Mouse (Mus musculus): ENCODE data around the gene Pdss2. TPM values are rescaled to one million over a fixed set of nuclear protein-coding genes. Genes with fewer than 3 reads are reported as not detected.
"Not testable (repeated sequence)": the region's sequence is repeated elsewhere in the genome, so short reads cannot be mapped to it uniquely, and the experiment has no call there.

The Pdss2 gene
- total RNA-seq, 2 experiments from 2014 or later = 17.9 to 20.5 TPM

- no peak for DNase-seq (ENCODE audit: low spot score in 2 of 2)
Observed at GRCm38 (mm10) chr10:43235758-43236669, 14.7 kb downstream of the Pdss2 start.

DNA sequence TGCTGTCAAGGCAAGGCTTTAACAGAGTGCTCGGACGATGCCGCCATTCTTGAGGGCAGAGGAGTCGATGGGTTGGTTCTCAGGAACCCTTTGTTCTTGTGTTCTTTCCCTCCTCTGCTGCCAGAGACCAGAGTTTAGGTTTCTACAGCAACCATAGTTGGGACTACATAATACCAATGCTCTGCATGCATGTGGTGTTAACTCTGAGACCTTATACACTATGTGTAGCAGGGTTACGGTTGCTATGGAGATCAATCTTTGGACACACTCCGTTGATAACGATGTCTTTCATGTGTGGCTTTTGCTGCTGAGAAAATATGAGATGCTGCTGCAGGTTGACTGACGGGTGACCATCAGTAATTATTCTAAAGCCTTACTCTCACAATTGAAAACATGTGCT, 20.9 kb downstream of the Pdss2 start:
- DNase-seq (ENCODE audit: low spot score in 2 of 2) = no peak

- DNase-seq (ENCODE audit: low spot score in 2 of 2) = no peak
Observed at GRCm38 (mm10) chr10:43244262-43244806, 23.0 kb downstream of the Pdss2 start.

DNA sequence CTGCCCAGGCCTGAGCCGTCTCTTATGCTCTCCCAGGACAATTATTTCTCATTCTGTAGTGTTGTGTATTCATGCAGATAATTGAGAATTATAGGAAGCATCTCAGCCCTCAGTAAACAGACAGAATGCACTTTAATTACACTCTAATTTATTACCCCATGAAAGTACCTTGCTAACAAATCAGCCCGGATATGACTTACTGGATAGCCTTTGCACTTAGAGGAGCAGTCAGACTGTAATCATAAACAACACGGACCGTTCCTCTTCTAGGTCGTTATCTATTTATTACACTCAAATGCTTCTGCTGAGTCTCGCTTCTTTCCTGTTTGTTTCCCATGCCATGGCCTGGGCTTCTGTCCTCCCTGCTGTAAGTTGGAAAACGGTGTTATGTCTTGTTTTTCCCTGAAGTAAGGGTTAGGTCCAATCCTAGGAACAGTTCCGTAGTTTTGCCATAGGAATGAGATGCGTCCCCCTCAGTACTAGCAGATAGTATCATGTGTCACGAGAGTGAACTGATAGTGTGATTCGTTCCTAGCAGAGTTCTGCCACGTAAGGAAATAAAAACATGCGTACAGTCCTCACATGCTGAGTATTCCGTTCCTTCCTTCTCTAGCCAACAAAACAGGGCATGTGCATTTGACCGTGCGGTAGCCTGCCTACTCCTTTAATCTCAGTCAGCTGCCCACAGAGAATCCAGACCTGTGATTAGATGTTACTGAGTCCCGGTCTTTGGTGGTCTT, 24.3 kb downstream of the Pdss2 start:
- DNase-seq (ENCODE audit: low spot score in 2 of 2) = no peak

DNA sequence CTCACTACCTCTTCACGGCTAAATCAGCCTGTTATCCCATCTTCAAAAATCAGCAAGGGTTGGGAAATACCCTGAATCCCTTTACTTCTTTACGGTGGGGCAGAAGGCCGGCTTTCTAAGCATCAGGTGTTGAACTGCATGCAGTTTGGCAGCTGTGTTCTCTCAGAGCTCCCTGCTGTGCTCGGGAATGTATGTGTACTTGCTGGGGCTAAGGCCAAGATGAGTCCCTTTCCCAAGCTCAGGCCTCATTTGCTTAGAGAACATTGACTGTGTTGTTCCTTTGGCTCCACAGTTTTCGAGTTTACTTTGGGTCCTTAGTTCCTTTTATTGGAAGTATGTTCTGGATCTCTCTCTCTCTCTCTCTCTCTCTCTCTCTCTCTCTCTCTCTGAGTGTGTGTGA, 26.7 kb downstream of the Pdss2 start:
- DNase-seq (ENCODE audit: low spot score in 2 of 2) = no peak

DNA sequence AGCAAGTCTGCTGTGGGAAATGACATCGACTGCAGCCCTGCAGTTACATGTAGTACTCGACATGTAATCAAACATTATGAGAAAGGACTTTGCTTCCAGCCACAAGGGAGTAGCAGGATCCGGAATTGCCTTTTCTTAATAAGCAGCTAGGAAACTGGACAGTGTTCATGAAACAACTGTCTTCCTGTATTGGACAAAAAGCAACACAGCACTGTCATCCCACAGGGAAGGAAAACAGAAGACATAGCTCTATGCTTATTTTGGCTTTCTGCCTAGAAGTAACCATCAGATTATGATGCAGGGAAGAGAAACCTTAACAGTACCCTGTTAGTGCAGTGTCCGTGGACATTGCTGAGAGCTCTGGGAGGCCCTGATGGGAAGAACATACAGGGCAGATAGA, 31.0 kb downstream of the Pdss2 start:
- no peak for DNase-seq (ENCODE audit: low spot score in 2 of 2)

DNA sequence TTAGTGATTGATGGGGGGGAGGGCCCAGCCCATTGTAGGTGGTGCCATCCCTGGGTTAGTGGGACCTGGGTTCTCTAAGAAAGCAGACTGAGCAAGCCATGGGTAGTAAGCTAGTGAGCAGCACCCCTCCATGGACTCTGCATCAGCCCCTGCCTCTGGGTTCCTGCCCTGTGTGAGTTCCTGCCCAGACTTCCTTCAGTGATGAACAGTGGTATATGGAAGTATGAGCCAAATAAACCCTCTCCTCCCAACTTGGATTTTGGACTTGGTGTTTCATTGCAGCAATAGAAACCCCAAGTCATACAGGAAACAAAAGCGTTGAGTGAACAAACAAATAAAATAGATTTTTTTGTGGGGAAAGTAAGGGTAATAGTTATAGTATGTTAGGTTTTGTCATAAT, 35.7 kb downstream of the Pdss2 start:
- not testable (repeated sequence) for DNase-seq (ENCODE audit: low spot score in 2 of 2)

GRCm38 (mm10) chr10:43257500-43257899, 36.2 kb downstream of the Pdss2 start:
- DNase-seq (ENCODE audit: low spot score in 2 of 2) = not testable (repeated sequence)

DNA sequence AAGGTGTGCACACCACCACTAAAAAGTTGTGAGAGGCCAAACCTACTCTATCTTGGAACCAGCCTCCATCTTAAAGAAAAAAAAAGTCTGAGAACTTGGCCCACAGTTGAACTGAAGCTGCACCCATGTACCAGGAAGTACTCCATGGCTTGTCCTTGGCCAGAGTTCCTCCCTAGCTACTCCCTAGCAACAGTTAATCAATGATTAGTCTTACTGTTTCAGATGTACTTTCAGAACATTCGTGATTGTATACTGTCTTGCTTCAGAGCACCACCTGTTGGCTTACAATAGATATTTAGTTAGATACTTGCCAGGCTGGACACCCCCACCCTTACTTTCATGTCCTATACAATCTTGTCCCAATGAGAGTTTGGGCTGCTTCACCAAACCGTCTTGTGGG, 50.0 kb downstream of the Pdss2 start:
- DNase-seq (ENCODE audit: low spot score in 2 of 2) = no peak

GRCm38 (mm10) chr10:43272381-43272780, 51.1 kb downstream of the Pdss2 start:
- no peak for DNase-seq (ENCODE audit: low spot score in 2 of 2)

DNA sequence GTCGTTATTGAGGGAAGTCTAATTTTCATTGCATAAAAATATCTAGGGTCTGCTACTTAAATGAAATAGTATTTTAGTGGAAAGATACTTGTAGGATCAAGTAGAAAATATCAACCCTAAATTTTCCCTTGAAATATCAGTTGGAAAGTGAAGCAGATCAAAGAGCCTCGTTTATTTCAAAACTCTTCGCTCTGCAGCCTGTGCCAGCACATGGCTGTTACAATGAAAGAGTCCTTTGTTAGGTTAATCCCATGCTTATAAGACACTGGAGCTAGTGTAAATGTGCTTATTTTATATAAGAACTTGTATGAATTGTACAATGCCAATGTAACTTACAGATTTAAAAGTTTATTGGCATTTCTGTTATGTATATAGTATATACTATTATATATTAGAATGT, 51.8 kb downstream of the Pdss2 start:
- DNase-seq (ENCODE audit: low spot score in 2 of 2) = no peak

DNA sequence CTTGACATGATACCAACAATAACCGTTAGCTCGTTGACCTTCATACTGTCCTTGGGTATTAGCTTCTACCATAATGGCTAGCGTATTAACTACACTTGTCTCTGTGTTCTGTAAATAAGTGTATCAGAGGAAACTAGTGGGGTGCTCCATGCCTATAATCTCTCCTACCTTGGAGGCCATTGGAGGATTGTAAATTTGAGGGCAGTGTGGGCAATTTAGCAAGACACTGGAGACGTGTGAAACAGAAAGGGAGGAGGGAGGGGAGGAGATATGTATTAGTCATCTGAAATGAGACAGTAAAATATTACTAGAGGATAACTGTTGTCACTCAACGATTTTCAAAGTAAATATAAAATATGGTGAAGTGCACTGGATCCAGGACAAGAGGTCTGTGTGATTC, 54.2 kb downstream of the Pdss2 start:
- no peak for DNase-seq (ENCODE audit: low spot score in 2 of 2)

GRCm38 (mm10) chr10:43276116-43276659, 54.9 kb downstream of the Pdss2 start:
- no peak for DNase-seq (ENCODE audit: low spot score in 2 of 2)

- DNase-seq (ENCODE audit: low spot score in 2 of 2) = no peak
Observed at GRCm38 (mm10) chr10:43277266-43278145, 56.2 kb downstream of the Pdss2 start.

DNA sequence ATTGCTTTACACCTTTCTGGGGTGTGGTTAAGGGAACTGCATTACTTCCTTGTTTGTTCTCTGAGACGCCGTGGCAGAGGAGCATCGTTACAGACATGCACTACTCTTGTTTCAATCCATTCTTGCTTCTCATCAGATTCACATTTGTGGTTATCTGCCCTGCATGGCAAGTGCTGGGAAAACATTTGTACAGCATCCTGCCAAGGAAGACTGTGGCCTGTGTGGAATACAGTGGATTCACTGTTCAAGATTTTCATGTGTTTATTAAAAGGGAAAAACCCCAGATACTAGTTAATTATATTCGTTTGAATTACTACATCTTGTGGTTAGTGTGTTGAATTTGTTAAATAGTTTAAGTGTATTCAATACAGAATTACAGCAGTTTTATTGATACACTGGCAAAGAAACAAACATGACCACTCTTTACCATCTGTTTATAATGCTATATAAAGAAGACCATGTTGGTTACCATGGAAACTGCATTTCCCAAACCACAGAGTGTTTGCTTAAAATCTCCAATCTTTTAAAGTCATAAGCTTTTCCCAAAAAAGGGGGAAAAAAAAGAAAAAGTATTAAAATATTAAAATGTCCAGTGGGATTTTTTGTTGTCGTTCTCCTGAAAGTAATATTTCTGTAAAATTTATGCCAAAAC, 58.5 kb downstream of the Pdss2 start:
- no peak for DNase-seq (ENCODE audit: low spot score in 2 of 2)

GRCm38 (mm10) chr10:43285541-43285940, 64.3 kb downstream of the Pdss2 start:
- DNase-seq (ENCODE audit: low spot score in 2 of 2) = no peak

DNA sequence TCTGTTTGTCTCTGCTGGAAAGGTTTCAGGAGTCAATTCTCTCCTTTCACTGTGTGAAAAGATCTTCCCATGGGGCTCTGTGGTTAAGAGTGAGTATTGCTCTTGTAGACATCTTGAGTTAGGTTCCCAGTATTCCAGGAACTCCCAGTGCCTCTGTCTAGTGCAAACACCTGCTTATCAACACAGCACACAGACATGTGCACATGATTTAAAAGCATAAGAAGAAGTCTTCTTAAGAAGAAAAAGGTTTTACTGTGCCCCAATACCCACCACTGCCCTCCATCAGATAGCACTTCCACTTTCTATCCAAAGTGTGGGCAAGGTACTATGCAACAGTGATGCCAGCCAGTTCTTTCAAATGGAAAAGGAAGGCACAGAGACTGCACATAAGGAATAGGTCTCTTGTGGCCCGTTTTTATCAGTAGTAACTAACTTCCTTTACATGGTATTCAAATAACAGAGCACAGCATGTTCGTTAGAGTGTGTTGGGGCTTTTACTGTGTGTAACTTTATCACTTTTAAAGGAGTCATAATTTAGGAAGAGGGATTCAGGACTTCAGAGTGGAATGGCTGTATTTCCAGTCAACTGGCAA, 69.4 kb downstream of the Pdss2 start:
- no peak for DNase-seq (ENCODE audit: low spot score in 2 of 2)

GRCm38 (mm10) chr10:43291333-43291736, 70.0 kb downstream of the Pdss2 start:
- no peak for DNase-seq (ENCODE audit: low spot score in 2 of 2)

- no peak for DNase-seq (ENCODE audit: low spot score in 2 of 2)
Observed at GRCm38 (mm10) chr10:43292454-43292853, 71.2 kb downstream of the Pdss2 start.

GRCm38 (mm10) chr10:43294331-43294730, 73.0 kb downstream of the Pdss2 start:
- DNase-seq (ENCODE audit: low spot score in 2 of 2) = no peak

Measured in adrenal gland, adult 18-20 months (tissue).